Comparison of ENCODE assay signal across 9 mouse cellular contexts in the genomic region with DNA sequence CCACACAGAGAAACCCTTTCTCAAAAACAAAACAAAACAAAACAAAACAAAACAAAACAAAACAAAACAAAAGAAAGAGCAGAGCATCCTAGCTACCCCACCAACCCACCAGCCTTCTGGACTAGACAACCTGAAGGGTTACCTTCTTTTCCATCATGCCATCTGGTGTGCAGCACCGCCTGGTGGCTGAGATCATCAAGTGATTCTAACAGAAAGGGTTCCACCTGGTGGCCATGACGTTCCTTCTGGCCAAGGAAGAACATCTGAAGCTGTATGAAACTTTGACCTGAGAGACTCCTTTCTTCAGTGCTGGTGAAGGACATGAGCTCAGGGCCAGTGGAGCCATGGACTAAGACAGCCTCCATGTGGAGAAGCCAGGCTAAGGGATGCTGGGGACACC. TPM values are rescaled to one million over a fixed set of nuclear protein-coding genes. Genes with fewer than 3 reads are reported as not detected.
DNase-seq lines count a peak whose midpoint lies in the region; ATAC-seq and TF ChIP-seq lines count a peak whose summit lies in the region.
"Had no signal": no experiment of that assay in that cellular context is flagged by ENCODE, and none has a peak within 500 bp of the region (broad histone marks: within the 10 kb centered on the region; RNA-seq: fewer than 3 reads in every experiment).

No protein-coding gene starts in this region.

- ATAC-seq in forebrain, embryonic 14.5 days, result no peak
- ATAC-seq in forebrain, embryonic 13.5 days, result no peak

- H3K9ac ChIP-seq in forebrain, embryonic 14.5 days (ENCODE audit: low read length), result no peak overlapping the region
- H3K9ac ChIP-seq in forebrain, embryonic 13.5 days, result no peak overlapping the region
- H3K9ac ChIP-seq in ES-E14 (ENCODE audit: insufficient read depth, low read depth, low read length, poor library complexity, severe bottlenecking), result no peak overlapping the region
- H3K9ac ChIP-seq: limb, embryonic 13.5 days had no signal

- H3K4me2 ChIP-seq in forebrain, embryonic 14.5 days (ENCODE audit: low read length), result no peak overlapping the region
- no peak overlapping the region for H3K4me2 ChIP-seq in forebrain, embryonic 13.5 days
- H3K4me2 ChIP-seq: limb, embryonic 13.5 days had no signal

- no peaks in the 10 kb centered on the region for H3K27me3 ChIP-seq in forebrain, embryonic 14.5 days (replicated peaks; ENCODE audit: control insufficient read depth, insufficient read depth, low read length)
- no peaks in the 10 kb centered on the region for H3K27me3 ChIP-seq in forebrain, embryonic 13.5 days
- H3K27me3 ChIP-seq: limb, embryonic 13.5 days had no signal

- H3K9me3 ChIP-seq in forebrain, embryonic 14.5 days (replicated peaks; ENCODE audit: control insufficient read depth, low read length), result no peaks in the 10 kb centered on the region
- H3K9me3 ChIP-seq in forebrain, embryonic 13.5 days (replicated peaks), result no peaks in the 10 kb centered on the region
- H3K9me3 ChIP-seq in ES-E14 (ENCODE audit: control insufficient read depth, insufficient read depth, low read depth, low read length), result no peaks in the 10 kb centered on the region
- H3K9me3 ChIP-seq: limb, embryonic 13.5 days had no signal

- H3K4me3 ChIP-seq in forebrain, embryonic 14.5 days (ENCODE audit: low read depth, low read length), result no peak overlapping the region
- H3K4me3 ChIP-seq in forebrain, embryonic 13.5 days, result no peak overlapping the region
- H3K4me3 ChIP-seq in ES-E14 (ENCODE audit: insufficient read depth in 1 of 2, low read depth in 1 of 2, low read length in 2 of 2, poor library complexity in 1 of 2, severe bottlenecking in 1 of 2), result no peak overlapping the region
- H3K4me3 ChIP-seq: limb, embryonic 13.5 days had no signal

- H3K27ac ChIP-seq in forebrain, embryonic 14.5 days (ENCODE audit: low read depth, low read length), result no peak overlapping the region
- H3K27ac ChIP-seq in forebrain, embryonic 13.5 days, result no peak overlapping the region
- H3K27ac ChIP-seq in ES-E14 (ENCODE audit: insufficient read depth, low read depth, low read length, poor library complexity, severe bottlenecking), result no peak overlapping the region
- H3K27ac ChIP-seq: limb, embryonic 13.5 days had no signal

- H3K4me1 ChIP-seq in forebrain, embryonic 14.5 days (ENCODE audit: control insufficient read depth, insufficient read depth, low read length), result no peaks in the 10 kb centered on the region
- no peaks in the 10 kb centered on the region for H3K4me1 ChIP-seq in forebrain, embryonic 13.5 days
- no peaks in the 10 kb centered on the region for H3K4me1 ChIP-seq in ES-E14 (ENCODE audit: control insufficient read depth in 2 of 2, insufficient read depth in 2 of 2, low read length in 2 of 2, poor library complexity in 1 of 2)
- H3K4me1 ChIP-seq: limb, embryonic 13.5 days had no signal

- in situ Hi-C loops in ES-E14 (cut with MboI; ENCODE audit: low sequenced_read_pairs in 2 of 2, unreplicated experiment in 2 of 2), result no loop called here

- H3K36me3 ChIP-seq in forebrain, embryonic 14.5 days (ENCODE audit: control insufficient read depth, insufficient read depth, low read length), result no peaks in the 10 kb centered on the region
- H3K36me3 ChIP-seq in forebrain, embryonic 13.5 days (ENCODE audit: poor library complexity, severe bottlenecking), result no peaks in the 10 kb centered on the region
- H3K36me3 ChIP-seq in ES-E14 (ENCODE audit: control insufficient read depth, insufficient read depth, low read length, poor library complexity, severe bottlenecking), result no peaks in the 10 kb centered on the region
- H3K36me3 ChIP-seq: limb, embryonic 13.5 days had no signal

- DNase-seq in forebrain, embryonic 14.5 days (ENCODE audit: low spot score), result peak; percentile 28
- no peak for DNase-seq in ES-E14 (ENCODE audit: low read depth, low spot score)
- peak; percentile 47 for DNase-seq in c-Kit-positive CD71-positive TER-119-positive erythroid progenitor cells, embryonic 14.5 days (ENCODE audit: low spot score)
- DNase-seq in frontal cortex, postnatal 25 days (ENCODE audit: low spot score in 2 of 2), result peak; percentile 49 to 60
- DNase-seq in kidney, postnatal 36 days, result peak; percentile 89 to 92
- peak; percentile 70 for DNase-seq in lung, postnatal 25 days (ENCODE audit: low spot score)
- DNase-seq in spleen, adult 12 weeks (ENCODE audit: low spot score), result peak; percentile 58

- 5% methylated on average over 2 of the region's 2 CpGs for WGBS in forebrain, embryonic 14.5 days
- WGBS in forebrain, embryonic 13.5 days, result 16% methylated on average over 2 of the region's 2 CpGs

TF ChIP-seq in ES-E14, 5 proteins besides CTCF, POLR2A, EP300 and RAD21:
- TF ChIP-seq ZNF384 (IDR thresholded peaks at IDR 0.05; ENCODE audit: low read depth, low read length) (0 out of 2 replicates have a peak, but pooled peaks have one; percentile 30), HCFC1 (IDR thresholded peaks at IDR 0.05; ENCODE audit: borderline replicate concordance, insufficient read depth, low read length) (no peak), ZC3H11A (IDR thresholded peaks at IDR 0.05; ENCODE audit: borderline replicate concordance, low read depth, low read length) (peak; percentile 97), MAFK (IDR thresholded peaks at IDR 0.05; ENCODE audit: insufficient read depth, low read depth, low read length) (no peak)

RNA-seq across cellular contexts. Expression of a gene that starts 19.0 kb away (rescaled TPM):
- 3.8 and 5.9 TPM in 2 replicates for polyA plus RNA-seq in forebrain, embryonic 14.5 days (2014; fragmentation: Nextera tagmentation; extraction: Ambion mirVana)
- 6.9 and 8.3 TPM in 2 replicates for polyA plus RNA-seq in forebrain, embryonic 13.5 days (2015; fragmentation: Nextera tagmentation; extraction: Ambion mirVana)
- total RNA-seq in ES-E14 (2012; rRNA removed), result 5.2 and 5.5 TPM in 2 replicates
